Mouse (Mus musculus) stomach, postnatal 0 days (tissue): ENCODE data around the gene Ndufs8.

ENCODE experiments used
- CTCF ChIP-seq: IDR thresholded peaks from 2 replicates; pipeline ENCODE4 v1.5.1; 2016; ENCODE audit warnings: antibody characterized with exemption, low read depth, mild to moderate bottlenecking, moderate library complexity
- EP300 ChIP-seq: optimal IDR thresholded peaks from 2 replicates; pipeline ENCODE3; 2016; ENCODE audit warnings: antibody characterized with exemption

GRCm38 (mm10) chr19:3864960-3865359 is 47.6 kb downstream of the Ndufs8 start:
- peak; percentile 54 for TF ChIP-seq CTCF
- TF ChIP-seq EP300: no peak
